Mouse (Mus musculus) spleen, adult 2 months (tissue): ENCODE measurements around the gene Slc6a20b.
A peak's percentile ranks its signal among the peaks of the same experiment; 100 is the strongest.

ENCODE experiments used
- CTCF ChIP-seq: fragments of 200-500 bp; IDR thresholded peaks from 2 replicates; pipeline ENCODE4 v1.5.1; 2011; ENCODE audit warnings: mild to moderate bottlenecking, inconsistent platforms; ENCODE audit not compliant: insufficient read depth, insufficient read length, insufficient replicate concordance; ENCODE audit errors: extremely low read depth
- POLR2A ChIP-seq: fragments of 200-500 bp; IDR thresholded peaks from 2 replicates; pipeline ENCODE4 v1.6.1; 2011; ENCODE audit warnings: low read depth, low read length, inconsistent platforms

DNA sequence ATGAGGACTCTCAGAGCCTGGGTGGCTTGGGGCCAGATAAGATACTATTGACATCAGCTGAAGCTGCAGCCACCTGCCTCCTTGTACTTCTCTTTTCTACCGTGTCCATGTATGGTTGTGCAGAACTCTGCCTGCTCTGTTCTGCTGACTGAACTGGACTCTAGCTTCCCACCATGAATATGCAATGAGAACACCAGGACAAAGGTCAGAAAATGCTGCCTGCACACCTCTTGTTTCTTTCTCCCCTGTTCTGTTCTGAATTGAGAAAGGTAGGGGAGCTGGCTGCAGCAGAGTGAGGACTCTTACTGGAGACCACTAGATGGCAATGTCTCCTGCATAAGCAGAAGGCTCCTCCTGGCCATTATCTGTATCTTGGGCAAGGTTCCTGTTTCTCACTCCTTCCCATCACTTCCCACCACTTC lies 6.3 kb upstream of the Slc6a20b start:
- TF ChIP-seq CTCF, result peak; percentile 44; the same call in 1 of the 2 replicates
- no peak for TF ChIP-seq POLR2A
